Comparison of ENCODE assay signal across 10 mouse cellular contexts in genomic region chr2:4286390-4286901, GRCm38 (mm10).
DNase-seq lines count a peak whose midpoint lies in the region; ATAC-seq and TF ChIP-seq lines count a peak whose summit lies in the region.
"Had no signal": no experiment of that assay in that cellular context is flagged by ENCODE, and none has a peak within 500 bp of the region (broad histone marks: within the 10 kb centered on the region; RNA-seq: fewer than 3 reads in every experiment).

No protein-coding gene starts in this region.

- intact Hi-C loops in gastrocnemius, postnatal 36 days (cut with DNase I), result no loop called here

- ATAC-seq in lung, embryonic 14.5 days (ENCODE audit: insufficient read depth), result peak; percentile 67
- peak; percentile 38; the same call in 1 of the 2 replicates for ATAC-seq in neural tube, embryonic 14.5 days (ENCODE audit: low read depth)
- ATAC-seq: CD4-positive, CD25-positive, alpha-beta regulatory T cell, adult 4 months had no signal

- TF ChIP-seq POLR2A in embryonic fibroblast, embryonic 13.5 days (IDR thresholded peaks at IDR 0.05; ENCODE audit: low read depth, low read length), result no peak

- H3K27ac ChIP-seq in lung, embryonic 14.5 days (ENCODE audit: low read depth), result peak overlapping the region; percentile 26; the same call in 1 of the 2 replicates
- H3K27ac ChIP-seq in embryonic fibroblast, embryonic 13.5 days (ENCODE audit: insufficient read depth, low read length), result peak overlapping the region; percentile 32
- no peak overlapping the region for H3K27ac ChIP-seq in neural tube, embryonic 14.5 days (ENCODE audit: low read depth, low read length)
- H3K27ac ChIP-seq: heart, embryonic 15.5 days had no signal

- H3K9ac ChIP-seq in lung, embryonic 14.5 days, result no peak overlapping the region
- H3K9ac ChIP-seq in neural tube, embryonic 14.5 days (replicated peaks; ENCODE audit: low read depth, low read length), result no peak overlapping the region
- H3K9ac ChIP-seq: heart, embryonic 15.5 days had no signal

- TF ChIP-seq CTCF in lung, embryonic 14.5 days (IDR thresholded peaks at IDR 0.05; ENCODE audit: low read depth), result no peak
- TF ChIP-seq CTCF in embryonic fibroblast, embryonic 13.5 days (IDR thresholded peaks at IDR 0.05; ENCODE audit: borderline replicate concordance, insufficient read depth, low read length), result no peak

- no peaks in the 10 kb centered on the region for H3K27me3 ChIP-seq in lung, embryonic 14.5 days (ENCODE audit: insufficient read depth, low read length)
- H3K27me3 ChIP-seq in neural tube, embryonic 14.5 days (ENCODE audit: control insufficient read depth, insufficient read depth, low read length), result no peaks in the 10 kb centered on the region
- H3K27me3 ChIP-seq: heart, embryonic 15.5 days had no signal

- peaks cover 11% of the 10 kb centered on the region; the same call in 1 of the 2 replicates for H3K4me1 ChIP-seq in lung, embryonic 14.5 days (ENCODE audit: insufficient read depth)
- peaks cover 4% of the 10 kb centered on the region; the same call in 1 of the 2 replicates for H3K4me1 ChIP-seq in embryonic fibroblast, embryonic 13.5 days (ENCODE audit: control insufficient read depth, insufficient read depth, low read length)
- 0 out of 2 replicates have a peak, but pooled peaks cover 6% of the 10 kb centered on the region for H3K4me1 ChIP-seq in neural tube, embryonic 14.5 days (ENCODE audit: control insufficient read depth, insufficient read depth, low read length)

- 18% methylated on average over 8 of the region's 8 CpGs for WGBS in lung, embryonic 14.5 days
- whole genome bisulfite sequencing in neural tube, embryonic 14.5 days, result 28% methylated on average over 8 of the region's 8 CpGs

- peak overlapping the region; percentile 30 for H3K4me2 ChIP-seq in lung, embryonic 14.5 days
- peak overlapping the region; percentile 23; the same call in 1 of the 2 replicates for H3K4me2 ChIP-seq in neural tube, embryonic 14.5 days (ENCODE audit: low read depth, low read length)
- H3K4me2 ChIP-seq: heart, embryonic 15.5 days had no signal

- peak; percentile 11 for DNase-seq in embryo, embryonic 9.5 days (ENCODE audit: extremely low spot score)
- DNase-seq in embryo, embryonic 10.5 days (ENCODE audit: low spot score), result no peak
- peak; percentile 88 for DNase-seq in lung, embryonic 14.5 days
- DNase-seq in lung, postnatal 25 days (ENCODE audit: low spot score), result no peak
- no peak for DNase-seq in urinary bladder, postnatal 36 days (ENCODE audit: low spot score in 2 of 2)
- DNase-seq in gastrocnemius, postnatal 36 days, result no peak

- no peak overlapping the region for H3K4me3 ChIP-seq in lung, embryonic 14.5 days (ENCODE audit: low read depth, low read length)
- no peak overlapping the region for H3K4me3 ChIP-seq in embryonic fibroblast, embryonic 13.5 days (ENCODE audit: insufficient read depth, low read length)
- H3K4me3 ChIP-seq in neural tube, embryonic 14.5 days (ENCODE audit: low read depth, low read length), result no peak overlapping the region
- H3K4me3 ChIP-seq: heart, embryonic 15.5 days had no signal

- H3K36me3 ChIP-seq in lung, embryonic 14.5 days (ENCODE audit: insufficient read depth), result no peaks in the 10 kb centered on the region
- no peaks in the 10 kb centered on the region for H3K36me3 ChIP-seq in neural tube, embryonic 14.5 days (ENCODE audit: control insufficient read depth, insufficient read depth, low read length)
- H3K36me3 ChIP-seq: heart, embryonic 15.5 days had no signal

- no peaks in the 10 kb centered on the region for H3K9me3 ChIP-seq in lung, embryonic 14.5 days (ENCODE audit: low read depth, low read length)
- no peaks in the 10 kb centered on the region for H3K9me3 ChIP-seq in neural tube, embryonic 14.5 days (ENCODE audit: control insufficient read depth, low read length)
- H3K9me3 ChIP-seq: heart, embryonic 15.5 days had no signal

Comparison
In these comparisons a context has a peak if more than half of its experiments do, and no peak if none do; other contexts are left out.
1. DNase-seq: peak in embryo, embryonic 9.5 days (single experiment) and lung, embryonic 14.5 days (single experiment); none in embryo, embryonic 10.5 days (single experiment), lung, postnatal 25 days (single experiment), urinary bladder, postnatal 36 days (0 of 2) and gastrocnemius, postnatal 36 days (0 of 2).